Mouse (Mus musculus) heart, postnatal 0 days (tissue): Measurements from ENCODE around the gene Gm20815. TPM values are rescaled to one million over a fixed set of nuclear protein-coding genes. Genes with fewer than 3 reads are reported as not detected.
"Not testable (repeated sequence)": the region's sequence is repeated elsewhere in the genome, so short reads cannot be mapped to it uniquely, and the experiment has no call there.

ENCODE experiments used
- ATAC-seq: fragments of 200-750 bp; cut with Nextera tagmentation; 2 replicates; pipeline ENCODE4 v1.8.0; 2017; ENCODE audit warnings: low read depth, moderate number of reproducible peaks, moderate library complexity; ENCODE audit not compliant: insufficient read depth
- DNase-seq: peaks from one replicate; pipeline ENCODE4 v3.0.0-alpha.2; 2016; ENCODE audit warnings: low spot score
- H3K27ac ChIP-seq: fragments of 300-500 bp; sonication (generic); 2 replicates; pipeline ENCODE4 v1.5.1; 2014; ENCODE audit warnings: low read depth, mild to moderate bottlenecking
- H3K27me3 ChIP-seq: fragments of 300-500 bp; sonication (generic); 2 replicates; pipeline ENCODE4 v1.6.1; 2014; ENCODE audit warnings: low read length, mixed read lengths; ENCODE audit not compliant: control insufficient read depth, insufficient read depth
- H3K36me3 ChIP-seq: fragments of 300-500 bp; sonication (generic); replicated peaks from 2 replicates; pipeline ENCODE4 v1.6.1; 2014; ENCODE audit warnings: low read length, mixed read lengths; ENCODE audit not compliant: control insufficient read depth, insufficient read depth
- H3K4me1 ChIP-seq: fragments of 300-500 bp; sonication (generic); 2 replicates; pipeline ENCODE4 v1.6.1; 2014; ENCODE audit warnings: antibody characterized with exemption; ENCODE audit not compliant: control insufficient read depth, insufficient read depth
- H3K4me2 ChIP-seq: fragments of 300-500 bp; sonication (generic); 2 replicates; pipeline ENCODE4 v1.6.1; 2014; ENCODE audit warnings: low read depth, mild to moderate bottlenecking, low read length, moderate library complexity
- H3K4me3 ChIP-seq: fragments of 300-500 bp; sonication (generic); 2 replicates; pipeline ENCODE4 v1.5.1; 2014; ENCODE audit warnings: low read depth, low read length
- H3K9ac ChIP-seq: fragments of 300-500 bp; sonication (generic); replicated peaks from 2 replicates; pipeline ENCODE4 v1.6.1; 2014; ENCODE audit warnings: low read depth, low read length, mixed read lengths
- H3K9me3 ChIP-seq: fragments of 300-500 bp; sonication (generic); replicated peaks from 2 replicates; pipeline ENCODE4 v1.6.1; 2016; ENCODE audit warnings: low read length; ENCODE audit not compliant: control insufficient read depth
- WGBS: fragments of 180-500 bp; shearing (Covaris S2); extraction: QIAGEN DNeasy Blood & Tissue Kit; methylation state at CpG from one replicate; pipeline ENCODE4 v1.1.7; 2014; 5-methylcytosine and 5-hydroxymethylcytosine counted together
- polyA plus RNA-seq: library from polyadenylated mRNA; unstranded; fragments of >200 nt; fragmentation: Nextera tagmentation; extraction: Ambion mirVana; gene quantifications from 2 replicates; pipeline ENCODE4 v1.2.1, GENCODE M21; 2015
- total RNA-seq: library from RNA; depleted of rRNA; stranded (reverse); fragments of >200 nt; gene quantifications from 2 replicates; pipeline ENCODE4 v1.2.3, GENCODE M21; 2014; ENCODE audit warnings: low replicate concordance; rRNA removed

Gm20815 gene
- not detected in 2 replicates for total RNA-seq
- polyA plus RNA-seq = not detected in 2 replicates

DNA sequence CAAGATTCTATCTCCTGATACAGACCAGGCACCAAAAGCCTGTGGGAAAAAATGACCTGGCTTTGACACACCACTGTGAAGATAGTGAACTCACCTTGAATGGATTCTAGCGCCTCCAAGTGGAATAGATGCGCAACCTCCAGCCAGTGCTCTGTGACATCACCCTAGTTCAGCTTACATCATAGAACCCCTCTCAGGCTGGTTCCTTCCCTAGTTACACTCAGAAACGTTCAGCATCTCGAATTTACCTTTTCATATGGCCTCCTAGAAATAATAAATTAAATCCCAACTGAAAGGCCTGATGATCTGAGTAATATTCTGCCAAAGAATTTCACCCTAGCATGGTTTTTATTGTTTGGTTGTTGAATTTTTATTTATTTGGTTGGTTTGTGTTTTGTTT, at the start of gene Gm20815:
Gene Gm20815, minus strand, starts transcription at position 101 of the 400 bp plus-strand sequence.
- H3K4me3 ChIP-seq, H3K4me1 ChIP-seq, H3K27ac ChIP-seq, H3K9ac ChIP-seq, DNase-seq, H3K27me3 ChIP-seq, ATAC-seq, H3K4me2 ChIP-seq, H3K9me3 ChIP-seq, H3K36me3 ChIP-seq: not testable (repeated sequence)
- WGBS = no CpG with 5 or more reads among the region's 4 CpGs
